Mouse (Mus musculus): ENCODE measurements around the gene Gba2.
A peak's percentile ranks its signal among the peaks of the same experiment; 100 is the strongest.
"Not testable (repeated sequence)": the region's sequence is repeated elsewhere in the genome, so short reads cannot be mapped to it uniquely, and the experiment has no call there.

Gene Gba2

DNA sequence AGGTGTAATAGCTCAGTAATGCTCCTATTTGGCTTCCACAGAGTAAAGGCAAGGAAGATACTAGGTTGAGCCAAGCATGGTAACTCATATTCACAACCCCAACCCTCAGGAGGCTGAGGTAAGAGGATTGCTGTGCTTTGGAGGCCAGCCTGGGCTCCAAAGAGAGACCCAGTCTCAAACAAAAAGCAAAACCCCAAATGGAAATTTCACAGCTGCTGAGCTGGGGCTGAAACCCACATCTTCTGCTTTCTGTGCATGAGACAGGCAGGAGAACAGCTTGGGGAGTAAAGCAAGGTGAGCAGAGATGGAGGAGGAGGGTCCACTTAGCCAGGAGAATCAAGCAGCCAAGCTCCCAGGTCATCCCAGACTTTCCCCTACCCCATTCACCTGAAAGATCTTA is 24.8 kb downstream of the Gba2 start:
- DNase-seq (ENCODE audit: low read depth) = no peak

- no peak for DNase-seq (ENCODE audit: low read depth)
These were observed 26.2 kb downstream of the Gba2 start for GRCm38 (mm10) chr4:43552437-43552836.

GRCm38 (mm10) chr4:43551854-43552253 is 26.8 kb downstream of the Gba2 start:
- not testable (repeated sequence) for DNase-seq (ENCODE audit: low read depth)

- no peak for DNase-seq (ENCODE audit: low read depth)
These were observed 29.6 kb downstream of the Gba2 start for GRCm38 (mm10) chr4:43549055-43549454.

GRCm38 (mm10) chr4:43547160-43547559 is 31.5 kb downstream of the Gba2 start:
- no peak for DNase-seq (ENCODE audit: low read depth)

DNA sequence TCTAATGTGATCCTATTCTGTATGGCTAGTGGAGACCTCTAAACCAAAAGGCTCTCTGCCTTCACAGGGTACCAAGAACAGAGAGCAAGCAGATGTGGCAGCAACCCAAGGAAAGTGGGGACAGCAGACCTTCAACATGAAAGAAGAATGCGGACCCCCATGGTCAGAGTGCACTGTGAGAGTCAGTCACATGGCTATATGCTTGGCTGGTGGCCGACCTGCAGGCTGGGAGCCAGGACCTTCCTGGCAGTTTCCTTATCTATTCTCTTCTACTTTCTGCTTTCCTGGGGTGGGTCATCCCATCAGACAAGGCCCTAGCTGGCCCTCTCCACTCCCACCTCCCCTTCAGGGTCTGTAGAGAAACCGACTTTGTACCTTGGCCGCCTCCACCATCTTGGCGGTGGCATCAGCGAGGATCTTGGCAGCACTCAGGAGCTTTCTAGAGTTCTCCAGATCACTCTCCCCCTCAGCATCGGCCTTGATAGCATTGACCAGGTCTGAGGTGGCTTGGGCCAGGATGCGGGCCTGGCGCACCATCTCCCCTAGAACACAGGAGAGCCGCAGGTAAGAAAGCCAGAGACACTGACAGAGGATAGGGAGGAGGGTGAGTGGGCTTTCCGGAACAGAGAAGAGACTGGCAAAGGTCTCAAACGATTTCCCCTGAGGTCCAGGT is 32.2 kb downstream of the Gba2 start:
- no peak for DNase-seq (ENCODE audit: low read depth)

GRCm38 (mm10) chr4:43542044-43542443 is 36.6 kb downstream of the Gba2 start:
- no peak for DNase-seq (ENCODE audit: low read depth)

DNA sequence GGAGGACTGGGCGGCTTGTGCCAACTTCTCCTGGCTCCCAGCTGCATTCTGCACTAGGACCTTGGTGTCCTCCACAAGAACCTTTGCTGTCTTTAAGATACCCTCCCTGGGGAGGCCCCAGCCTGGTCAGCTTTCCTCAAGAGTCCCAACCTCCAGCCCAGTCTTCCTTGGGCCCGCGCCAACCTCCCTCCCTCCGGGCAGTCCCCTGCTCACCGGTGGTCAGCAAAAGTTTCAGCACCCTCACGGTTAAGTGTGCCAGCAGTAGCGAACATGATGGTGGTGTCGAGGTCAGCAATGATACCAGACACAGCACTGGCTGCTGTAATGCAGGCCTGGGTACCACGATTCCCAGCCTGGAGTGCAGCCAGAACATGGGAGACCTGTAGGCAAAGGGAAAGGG is 42.6 kb downstream of the Gba2 start:
- no peak for DNase-seq (ENCODE audit: low read depth)

DNA sequence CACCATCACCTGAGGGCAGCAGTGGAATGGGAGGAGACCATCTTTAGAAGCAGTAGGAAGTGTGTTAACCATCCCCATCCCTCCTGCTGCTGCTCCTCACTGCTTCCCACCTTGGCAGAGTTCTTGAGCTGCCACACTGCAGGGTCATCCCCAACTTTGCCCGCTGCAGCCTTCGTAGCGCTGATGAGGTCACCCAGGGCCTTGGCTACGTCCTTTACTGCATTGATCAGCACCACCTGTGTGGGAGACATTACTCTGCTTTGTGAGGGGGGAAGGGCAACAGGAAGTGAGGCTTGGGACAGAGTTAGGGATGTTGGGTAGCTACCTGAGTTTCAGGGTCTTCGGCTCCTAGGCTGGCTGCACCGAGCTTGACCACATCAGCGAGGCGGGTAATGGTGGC is 43.0 kb downstream of the Gba2 start:
- DNase-seq (ENCODE audit: low read depth) = no peak

- DNase-seq (ENCODE audit: low read depth) = no peak
These were observed 45.4 kb downstream of the Gba2 start for GRCm38 (mm10) chr4:43533270-43533669.

DNA sequence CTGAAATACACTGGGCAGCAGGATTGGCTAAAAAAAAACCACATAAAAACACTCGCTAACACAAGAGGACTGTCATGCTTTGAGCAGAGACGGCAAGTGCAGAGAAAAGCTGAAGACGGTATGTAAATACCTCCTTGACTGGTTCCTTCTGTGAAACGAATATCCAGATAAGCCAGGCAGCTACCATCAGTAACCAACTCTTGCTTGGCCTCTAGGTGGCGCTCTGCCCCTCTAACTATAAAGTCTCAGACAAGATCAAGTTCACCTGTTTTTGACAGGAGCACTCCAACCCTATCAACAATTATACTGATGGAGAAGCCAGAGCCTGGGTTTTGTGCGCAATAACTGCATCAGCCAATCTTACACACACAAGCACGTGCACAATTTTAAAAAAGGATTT is 48.1 kb downstream of the Gba2 start:
- DNase-seq (ENCODE audit: low read depth) = peak; percentile 87

DNA sequence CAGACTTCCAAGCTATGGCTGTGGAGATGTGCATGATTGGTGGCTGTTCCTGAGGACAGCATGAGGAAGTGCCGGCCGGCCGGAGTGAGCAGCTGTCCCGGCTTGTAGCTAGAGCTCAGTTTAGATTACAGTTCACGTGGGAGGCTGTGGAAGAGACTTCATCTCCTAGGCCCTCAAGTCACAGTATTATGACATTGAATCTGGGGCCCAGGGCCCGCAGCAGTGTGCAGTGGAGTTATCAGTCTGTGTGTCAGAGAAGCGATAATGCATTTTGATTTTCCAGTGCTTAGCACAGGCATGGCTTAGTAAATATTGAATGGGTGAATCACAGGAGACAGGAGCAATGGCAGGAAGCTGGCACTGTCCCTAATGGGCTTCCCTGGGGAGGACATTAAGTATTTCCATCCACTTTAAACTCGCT is 48.6 kb downstream of the Gba2 start:
- DNase-seq (ENCODE audit: low read depth) = peak; percentile 35

DNA sequence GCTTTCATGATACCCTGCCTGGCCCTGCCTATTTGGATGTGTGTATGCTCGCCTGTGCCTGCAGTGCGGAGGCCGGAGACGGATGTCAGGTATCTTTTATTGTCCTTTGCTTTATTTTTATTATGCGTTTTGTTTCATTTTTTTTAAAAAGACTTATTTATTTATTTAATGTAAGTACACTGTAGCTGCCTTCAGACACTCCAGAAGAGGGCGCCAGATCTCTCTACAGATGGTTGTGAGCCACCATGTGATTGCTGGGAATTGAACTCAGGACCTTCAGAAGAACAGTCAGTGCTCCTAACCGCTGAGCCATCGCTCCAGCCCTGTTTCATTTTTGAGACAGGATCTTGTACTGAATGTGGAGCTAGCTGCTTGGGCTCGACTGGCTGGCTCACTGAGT is 50.2 kb downstream of the Gba2 start:
- DNase-seq (ENCODE audit: low read depth) = peak; percentile 31

- DNase-seq (ENCODE audit: low read depth) = peak; percentile 55
These were observed 50.8 kb downstream of the Gba2 start for GRCm38 (mm10) chr4:43527880-43528279.

- DNase-seq (ENCODE audit: low read depth) = peak; percentile 89
These were observed 58.7 kb downstream of the Gba2 start for GRCm38 (mm10) chr4:43519956-43520355.

DNA sequence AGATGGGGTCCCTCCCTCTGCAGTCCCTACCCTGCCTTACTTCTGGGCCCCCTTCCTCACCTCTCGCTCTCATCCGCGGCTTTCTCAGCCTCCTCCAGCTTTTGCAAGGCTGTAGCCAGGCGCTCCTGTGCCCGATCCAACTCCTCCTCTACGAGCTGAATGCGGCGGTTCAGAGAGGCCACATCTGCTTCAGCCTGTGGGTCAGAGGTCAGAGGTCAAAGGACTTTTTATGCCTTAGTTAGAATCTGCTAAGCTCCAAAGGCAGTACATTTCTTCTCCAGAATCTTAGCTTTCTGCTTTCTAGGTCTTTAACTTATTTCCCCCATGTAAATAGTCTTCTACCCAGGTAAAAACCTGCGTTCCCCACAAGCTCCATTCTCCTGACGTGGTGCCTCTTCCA is 59.1 kb downstream of the Gba2 start:
- DNase-seq (ENCODE audit: low read depth) = no peak

All from NIH3T3 (cell line).